ENCODE assay signal across 10 mouse cellular contexts in genomic region chr3:84038126-84038525, GRCm38 (mm10). TPM values are rescaled to one million over a fixed set of nuclear protein-coding genes. Genes with fewer than 3 reads are reported as not detected.
A peak's percentile ranks its signal among the peaks of the same experiment; 100 is the strongest.
DNase-seq lines count a peak whose midpoint lies in the region; ATAC-seq and TF ChIP-seq lines count a peak whose summit lies in the region.
"Had no signal": no experiment of that assay in that cellular context is flagged by ENCODE, and none has a peak within 500 bp of the region (broad histone marks: within the 10 kb centered on the region; RNA-seq: fewer than 3 reads in every experiment).

No protein-coding gene starts in this region.

- H3K4me1 ChIP-seq in kidney, postnatal 0 days (replicated peaks; ENCODE audit: insufficient read depth, low read length), result peaks cover 8% of the 10 kb centered on the region
- H3K4me1 ChIP-seq in forebrain, embryonic 10.5 days, result peaks cover 63% of the 10 kb centered on the region
- H3K4me1 ChIP-seq in intestine, postnatal 0 days (replicated peaks; ENCODE audit: control insufficient read depth, insufficient read depth, low read length), result 0 out of 2 replicates have a peak, but pooled peaks cover 4% of the 10 kb centered on the region

- no peak for DNase-seq in kidney, postnatal 0 days (ENCODE audit: low spot score)
- no peak for DNase-seq in kidney, postnatal 25 days
- no peak for DNase-seq in forebrain, embryonic 10.5 days (ENCODE audit: extremely low spot score, low spot score)
- no peak for DNase-seq in adrenal gland, postnatal 10 days
- DNase-seq: cerebellum, adult 9-11 months had no signal

- ATAC-seq in kidney, postnatal 0 days (replicated peaks; ENCODE audit: low FRiP score, low read depth), result no peak
- no peak for ATAC-seq in intestine, postnatal 0 days
- ATAC-seq in megakaryocyte progenitor cell, adult 5-6 weeks (replicated peaks; ENCODE audit: poor library complexity), result no peak
- no peak for ATAC-seq in activated CD4-positive, CD25-positive, alpha-beta regulatory T cell, adult 4 months
- ATAC-seq: Patski had no signal

- H3K4me3 ChIP-seq in kidney, postnatal 0 days (replicated peaks; ENCODE audit: low read depth, low read length), result peak overlapping the region; percentile 93; the same call in 1 of the 2 replicates
- H3K4me3 ChIP-seq in forebrain, embryonic 10.5 days, result peak overlapping the region; percentile 93
- H3K4me3 ChIP-seq in intestine, postnatal 0 days (ENCODE audit: low read depth, low read length), result no peak overlapping the region
- peak overlapping the region; percentile 65 for H3K4me3 ChIP-seq in myocyte

- H3K9ac ChIP-seq in kidney, postnatal 0 days (ENCODE audit: low read depth, low read length), result no peak overlapping the region
- no peak overlapping the region for H3K9ac ChIP-seq in intestine, postnatal 0 days (ENCODE audit: low read depth, low read length)

- H3K79me2 ChIP-seq in myocyte (ENCODE audit: control insufficient read depth, insufficient read depth), result peaks cover 4% of the 10 kb centered on the region

- WGBS in kidney, postnatal 0 days, result 23% methylated on average over 1 of the region's 1 CpGs
- WGBS in forebrain, embryonic 10.5 days, result 72% methylated on average over 1 of the region's 1 CpGs
- WGBS in intestine, postnatal 0 days, result 44% methylated on average over 1 of the region's 1 CpGs

- H3K27ac ChIP-seq in kidney, postnatal 0 days, result no peak overlapping the region
- no peak overlapping the region for H3K27ac ChIP-seq in forebrain, embryonic 10.5 days
- no peak overlapping the region for H3K27ac ChIP-seq in intestine, postnatal 0 days (ENCODE audit: low read depth, low read length)

- no peaks in the 10 kb centered on the region for H3K9me3 ChIP-seq in kidney, postnatal 0 days (replicated peaks; ENCODE audit: low read length)
- H3K9me3 ChIP-seq in forebrain, embryonic 10.5 days, result no peaks in the 10 kb centered on the region
- no peaks in the 10 kb centered on the region for H3K9me3 ChIP-seq in intestine, postnatal 0 days (ENCODE audit: control insufficient read depth)

- H3K27me3 ChIP-seq in kidney, postnatal 0 days (ENCODE audit: insufficient read depth, low read length), result no peaks in the 10 kb centered on the region
- H3K27me3 ChIP-seq in forebrain, embryonic 10.5 days (ENCODE audit: poor library complexity, severe bottlenecking), result peaks cover 12% of the 10 kb centered on the region
- H3K27me3 ChIP-seq in intestine, postnatal 0 days (replicated peaks; ENCODE audit: control insufficient read depth, insufficient read depth, low read length), result no peaks in the 10 kb centered on the region
- no peaks in the 10 kb centered on the region for H3K27me3 ChIP-seq in myocyte (ENCODE audit: control insufficient read depth, insufficient read depth, insufficient read length)

- TF ChIP-seq POLR2A in myocyte (IDR thresholded peaks at IDR 0.05; ENCODE audit: insufficient read length, low read depth), result no peak

- TF ChIP-seq CTCF in kidney, postnatal 0 days (IDR thresholded peaks at IDR 0.05; ENCODE audit: low read depth), result no peak
- no peak for TF ChIP-seq CTCF in intestine, postnatal 0 days (IDR thresholded peaks at IDR 0.05; ENCODE audit: low read depth)

- H3K4me2 ChIP-seq in kidney, postnatal 0 days (ENCODE audit: low read length), result peak overlapping the region; percentile 96
- H3K4me2 ChIP-seq in intestine, postnatal 0 days (replicated peaks; ENCODE audit: low read depth), result peak overlapping the region; percentile 99
- peak overlapping the region; percentile 75 for H3K4me2 ChIP-seq in myocyte (ENCODE audit: low read depth)

- no peaks in the 10 kb centered on the region for H3K36me3 ChIP-seq in kidney, postnatal 0 days (ENCODE audit: insufficient read depth, low read length)
- H3K36me3 ChIP-seq in forebrain, embryonic 10.5 days (replicated peaks), result peaks cover 32% of the 10 kb centered on the region
- H3K36me3 ChIP-seq in intestine, postnatal 0 days (ENCODE audit: control insufficient read depth, insufficient read depth), result no peaks in the 10 kb centered on the region
- H3K36me3 ChIP-seq in myocyte (ENCODE audit: control insufficient read depth, insufficient read depth), result peaks cover 4% of the 10 kb centered on the region

- H3ac ChIP-seq in myocyte (ENCODE audit: control insufficient read depth, insufficient read length), result no peak overlapping the region

TF ChIP-seq in myocyte, 11 proteins besides CTCF, POLR2A, EP300 and RAD21:
- TF ChIP-seq USF1 (IDR thresholded peaks at IDR 0.05; ENCODE audit: low read depth) (no peak), MYOD1 (IDR thresholded peaks at IDR 0.05; ENCODE audit: control insufficient read depth in 1 of 3, insufficient read length in 2 of 3, low read depth in 2 of 3) (no peak), MAX (IDR thresholded peaks at IDR 0.05; ENCODE audit: low read depth) (no peak), E2F4 (IDR thresholded peaks at IDR 0.05; ENCODE audit: insufficient read depth) (no peak), POLR2AphosphoS2 (IDR thresholded peaks at IDR 0.05; ENCODE audit: insufficient read length, low read depth) (no peak)

RNA-seq across cellular contexts. Expression of gene Tmem131l, which starts 1.8 kb away (rescaled TPM):
- polyA plus RNA-seq in kidney, postnatal 0 days (2015; fragmentation: Nextera tagmentation; extraction: Ambion mirVana), result 21.6 and 22.4 TPM in 2 replicates
- 64.6 and 74.8 TPM in 2 replicates for polyA plus RNA-seq in forebrain, embryonic 10.5 days (2016; fragmentation: Nextera tagmentation; extraction: Ambion mirVana)
- 7.5 and 9.6 TPM in 2 replicates for polyA plus RNA-seq in intestine, postnatal 0 days (2015; fragmentation: Nextera tagmentation; extraction: Ambion mirVana)
- 11.0 TPM for polyA plus RNA-seq in myocyte (2012; fragmentation: generic; extraction: Trizol)
- 10 to 100 TPM; 44.9 to 61.7 TPM for total RNA-seq in adrenal gland, postnatal 10 days (2021)
- 61.4 and 62.0 TPM in 2 replicates for total RNA-seq in megakaryocyte progenitor cell, adult 5-6 weeks (2015)
- 28.3 and 34.7 TPM in 2 replicates for total RNA-seq in megakaryocyte progenitor cell, adult 5-6 weeks (2017)
- 10 to 100 TPM; 28.5 to 36.1 TPM for polyA plus RNA-seq in activated CD4-positive, CD25-positive, alpha-beta regulatory T cell, adult 4 months (2017; shearing (Covaris generic))
